19 mouse cellular contexts compared by ENCODE assay signal in the genomic region with DNA sequence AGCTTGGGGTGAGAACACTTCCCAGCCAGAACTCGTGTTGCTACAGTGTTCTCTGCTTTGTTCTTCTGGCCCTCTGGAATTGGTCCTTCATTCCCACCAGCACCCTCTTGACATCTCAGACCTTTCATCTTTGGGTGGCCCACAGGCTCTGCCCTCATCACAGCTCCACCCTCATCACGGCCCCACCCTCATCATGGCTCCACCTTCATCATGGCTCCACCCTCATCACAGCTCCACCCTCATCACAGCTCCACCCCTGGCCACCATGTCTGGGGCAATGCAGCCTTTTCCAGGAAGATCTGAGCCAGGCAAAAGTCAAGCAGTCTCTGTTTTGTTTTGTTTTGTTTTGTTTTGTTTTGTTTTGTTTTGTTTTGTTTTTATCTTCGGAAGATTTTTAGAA.
"Had no signal": no experiment of that assay in that cellular context is flagged by ENCODE, and none has a peak within 500 bp of the region (broad histone marks: within the 10 kb centered on the region; RNA-seq: fewer than 3 reads in every experiment).

No protein-coding gene starts in this region.

- DNase-seq: kidney, adult 9 months; kidney, postnatal 36 days; layer of hippocampus, adult 9-11 months; layer of hippocampus, postnatal 36 days; lung, embryonic 14.5 days; lung, postnatal 10 days; lung, postnatal 4 days; retina, postnatal 1 day; right cerebral cortex, postnatal 4 days; spleen, adult 18-20 months; thymus, adult 18-20 months; thymus, postnatal 14 days had no signal

- ATAC-seq: intestine, postnatal 0 days; midbrain, embryonic 15.5 days had no signal

- H3K4me2 ChIP-seq: limb, embryonic 12.5 days; liver, embryonic 11.5 days; lung, embryonic 14.5 days; midbrain, embryonic 15.5 days; neural tube, embryonic 13.5 days had no signal

- H3K9me3 ChIP-seq: limb, embryonic 12.5 days; midbrain, embryonic 10.5 days; midbrain, embryonic 15.5 days; neural tube, embryonic 13.5 days had no signal

- H3K36me3 ChIP-seq: limb, embryonic 12.5 days; midbrain, embryonic 10.5 days; midbrain, embryonic 15.5 days had no signal

- H3K4me1 ChIP-seq: limb, embryonic 12.5 days; midbrain, embryonic 10.5 days; midbrain, embryonic 15.5 days; neural tube, embryonic 13.5 days had no signal

- H3K27ac ChIP-seq: kidney, postnatal 0 days; limb, embryonic 12.5 days; midbrain, embryonic 10.5 days; midbrain, embryonic 15.5 days; neural tube, embryonic 13.5 days had no signal

- H3K27me3 ChIP-seq: midbrain, embryonic 15.5 days had no signal

- H3K4me3 ChIP-seq: limb, embryonic 12.5 days; midbrain, embryonic 10.5 days; midbrain, embryonic 15.5 days; neural tube, embryonic 13.5 days had no signal

- H3K9ac ChIP-seq: limb, embryonic 12.5 days; lung, embryonic 14.5 days; midbrain, embryonic 15.5 days; neural tube, embryonic 13.5 days had no signal
